Mouse (Mus musculus): ENCODE results near the gene Pknox2. TPM values are rescaled to one million over a fixed set of nuclear protein-coding genes. Genes with fewer than 3 reads are reported as not detected.

Gene Pknox2
- polyA plus RNA-seq, 1 experiment from 2014 or later: 35.3 TPM

DNA sequence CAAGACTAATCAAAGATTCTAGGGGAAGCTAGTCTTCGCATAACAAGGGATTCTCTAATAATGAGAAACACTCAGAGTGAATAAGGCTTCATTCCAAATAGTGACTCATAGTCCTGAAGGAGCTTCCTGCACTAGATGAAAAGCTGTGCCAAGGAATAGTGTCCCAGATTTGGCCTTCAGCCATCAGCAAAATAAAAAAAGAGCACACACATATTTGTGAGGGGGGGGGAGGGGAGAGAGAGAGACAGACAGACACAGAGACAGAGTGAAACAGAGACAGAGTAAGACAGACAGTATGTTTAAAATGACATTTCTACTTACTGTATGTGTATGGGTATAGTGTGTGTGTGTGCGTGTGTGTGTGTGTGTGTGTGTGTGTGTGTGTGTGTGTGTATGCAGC is 61.8 kb downstream of the Pknox2 start:
- H3K36me3 ChIP-seq (replicated peaks): peaks cover 27% of the 10 kb centered on the region
- H3K4me3 ChIP-seq: no peak overlapping the region
- peaks cover 36% of the 10 kb centered on the region for H3K4me1 ChIP-seq
- no peaks in the 10 kb centered on the region for H3K9me3 ChIP-seq
- WGBS: 87% methylated on average over 2 of the region's 2 CpGs
- no peak for DNase-seq (ENCODE audit: extremely low spot score, low spot score)
- no peaks in the 10 kb centered on the region for H3K27me3 ChIP-seq (ENCODE audit: poor library complexity, severe bottlenecking)
- H3K27ac ChIP-seq: no peak overlapping the region

DNA sequence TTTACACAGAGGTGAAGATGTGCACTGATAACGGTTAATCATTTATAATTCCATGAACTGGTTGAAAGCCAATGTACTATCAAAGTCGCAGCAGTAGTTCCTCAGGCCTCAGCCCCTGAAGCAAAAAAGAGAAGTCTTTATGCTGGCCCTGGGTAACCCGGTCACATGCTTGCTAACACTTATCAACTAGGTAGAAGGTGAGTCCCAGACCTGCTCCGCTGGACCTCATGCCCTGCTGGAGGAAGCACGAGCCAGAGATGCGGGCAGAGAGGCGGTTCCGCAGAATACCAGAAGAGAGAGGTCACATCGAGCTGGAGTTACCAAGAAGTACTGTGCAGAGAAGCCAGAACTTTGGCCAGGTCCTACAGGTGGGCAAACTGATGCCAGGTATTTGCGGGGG is 65.0 kb downstream of the Pknox2 start:
- peaks cover 27% of the 10 kb centered on the region for H3K4me1 ChIP-seq
- H3K27ac ChIP-seq: no peak overlapping the region
- H3K9me3 ChIP-seq: no peaks in the 10 kb centered on the region
- no peak for DNase-seq (ENCODE audit: extremely low spot score, low spot score)
- H3K4me3 ChIP-seq: no peak overlapping the region
- H3K36me3 ChIP-seq (replicated peaks): peaks cover 39% of the 10 kb centered on the region
- 93% methylated on average over 10 of the region's 10 CpGs for WGBS
- H3K27me3 ChIP-seq (ENCODE audit: poor library complexity, severe bottlenecking): no peaks in the 10 kb centered on the region

DNA sequence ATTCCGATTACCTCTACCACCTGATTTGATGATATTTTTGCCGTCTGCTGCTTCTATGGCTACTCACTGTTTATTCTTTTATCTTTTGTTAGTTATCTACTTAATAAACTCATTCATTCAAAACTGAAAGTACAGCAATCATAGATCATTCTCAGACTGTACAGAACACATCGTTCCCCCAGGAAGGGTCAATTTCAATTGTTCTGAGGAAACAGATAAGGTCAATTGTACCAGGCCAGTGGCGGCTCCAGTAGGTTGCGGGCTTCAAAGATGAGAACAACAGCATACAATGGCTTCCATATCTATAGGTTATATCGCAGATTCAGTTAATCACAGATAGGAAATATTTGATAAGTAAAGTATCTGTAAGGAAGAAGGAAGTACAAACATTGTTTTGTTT is 66.9 kb downstream of the Pknox2 start:
- Histone ChIP-seq H3K9me3 (no peaks in the 10 kb centered on the region), H3K4me1 (peaks cover 30% of the 10 kb centered on the region), H3K4me3 (no peak overlapping the region), H3K27ac (no peak overlapping the region), H3K36me3 (replicated peaks) (peaks cover 39% of the 10 kb centered on the region), H3K27me3 (ENCODE audit: poor library complexity, severe bottlenecking) (no peaks in the 10 kb centered on the region)
- 93% methylated on average over 6 of the region's 6 CpGs for WGBS
- no peak for DNase-seq (ENCODE audit: extremely low spot score, low spot score)

DNA sequence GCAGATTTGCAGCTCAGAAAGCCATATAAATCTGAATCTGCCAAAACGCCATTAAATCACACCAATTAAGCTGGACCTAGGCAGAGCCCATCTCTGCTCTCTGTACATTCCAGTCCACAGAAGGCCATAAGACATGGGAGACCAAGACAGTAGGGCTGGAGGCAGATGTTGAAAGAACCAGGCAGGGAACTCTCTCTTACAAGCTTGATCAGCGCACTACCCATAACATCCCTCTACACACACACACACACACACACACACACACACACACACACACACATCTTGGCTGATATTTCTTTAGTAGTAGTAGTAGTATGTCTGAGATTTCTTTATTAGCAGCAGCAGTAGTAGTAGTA is 70.2 kb downstream of the Pknox2 start:
- WGBS: 51% methylated on average over 2 of the region's 2 CpGs

DNA sequence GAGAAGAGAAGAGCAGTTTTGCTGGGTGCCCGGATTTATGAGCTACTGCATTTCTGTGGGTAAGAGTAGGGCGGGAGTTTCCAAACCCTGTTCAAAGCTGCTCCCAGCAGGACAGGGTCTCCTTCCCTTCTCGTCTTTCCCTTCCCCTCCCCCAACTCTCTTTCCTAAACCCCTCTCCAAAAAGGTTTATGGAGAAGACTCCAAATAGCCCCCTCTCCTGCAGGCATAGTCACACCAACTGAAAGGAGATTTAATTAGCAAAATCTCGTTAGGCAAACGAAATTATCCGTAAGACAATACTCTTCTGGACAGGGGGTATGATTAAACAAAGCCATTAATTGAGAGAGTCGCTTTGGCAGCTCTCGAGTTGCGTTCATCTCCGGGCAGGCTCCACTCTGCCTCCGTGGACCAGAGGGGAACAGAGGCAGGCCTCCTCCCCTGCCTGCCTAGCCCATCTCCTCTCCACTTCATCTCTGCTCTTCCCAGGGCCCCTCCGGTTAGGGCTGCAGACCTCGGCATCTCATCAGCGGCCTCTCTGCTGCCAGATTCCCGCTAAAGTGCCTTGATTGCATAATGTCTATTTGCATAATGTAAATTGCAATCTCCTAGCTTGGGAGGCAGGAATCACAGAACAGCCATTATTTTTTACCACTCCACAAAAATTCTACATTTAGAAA is 70.7 kb downstream of the Pknox2 start:
- Histone ChIP-seq H3K4me3 (peak overlapping the region; percentile 28; the same call in 1 of the 2 replicates), H3K4me1 (peaks cover 46% of the 10 kb centered on the region), H3K36me3 (replicated peaks) (peaks cover 41% of the 10 kb centered on the region), H3K27ac (peak overlapping the region; percentile 84), H3K27me3 (ENCODE audit: poor library complexity, severe bottlenecking) (no peaks in the 10 kb centered on the region), H3K9me3 (no peaks in the 10 kb centered on the region)
- no peak for DNase-seq (ENCODE audit: extremely low spot score, low spot score)
- 3% methylated on average over 15 of the region's 15 CpGs for WGBS

More for the DNA sequence above, 70.2 kb downstream of the Pknox2 start:
- Histone ChIP-seq H3K4me3 (peak overlapping the region; percentile 28; the same call in 1 of the 2 replicates), H3K27ac (peak overlapping the region; percentile 84), H3K4me1 (peaks cover 46% of the 10 kb centered on the region), H3K9me3 (no peaks in the 10 kb centered on the region), H3K27me3 (ENCODE audit: poor library complexity, severe bottlenecking) (no peaks in the 10 kb centered on the region), H3K36me3 (replicated peaks) (peaks cover 47% of the 10 kb centered on the region)
- DNase-seq (ENCODE audit: extremely low spot score, low spot score): no peak

DNA sequence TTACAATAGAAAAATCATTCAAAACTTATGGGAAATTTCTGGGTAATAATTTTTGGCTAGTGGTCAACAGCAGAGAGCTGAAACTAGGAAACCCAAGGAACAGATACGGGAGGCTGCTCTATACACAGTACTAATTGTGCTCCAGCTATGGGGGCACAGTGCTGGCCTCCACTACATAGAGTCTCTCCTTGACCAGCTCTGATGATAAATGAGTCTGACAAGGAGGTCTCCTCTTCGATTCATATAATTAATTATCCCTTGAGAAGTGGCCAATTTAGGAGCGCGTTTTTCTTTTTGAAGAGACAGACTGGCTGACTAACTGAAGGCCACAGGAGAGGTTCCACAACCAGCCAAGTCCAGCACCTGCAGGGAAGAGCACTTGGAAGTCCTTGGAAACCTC is 71.3 kb downstream of the Pknox2 start:
- no peak for DNase-seq (ENCODE audit: extremely low spot score, low spot score)
- H3K4me3 ChIP-seq: 0 out of 2 replicates have a peak overlapping the region, but pooled peaks have one; percentile 28
- WGBS: 58% methylated on average over 4 of the region's 4 CpGs
- peaks cover 52% of the 10 kb centered on the region for H3K4me1 ChIP-seq
- no peaks in the 10 kb centered on the region for H3K9me3 ChIP-seq
- H3K27me3 ChIP-seq (ENCODE audit: poor library complexity, severe bottlenecking): no peaks in the 10 kb centered on the region
- H3K27ac ChIP-seq: peak overlapping the region; percentile 84
- peaks cover 36% of the 10 kb centered on the region for H3K36me3 ChIP-seq (replicated peaks)

DNA sequence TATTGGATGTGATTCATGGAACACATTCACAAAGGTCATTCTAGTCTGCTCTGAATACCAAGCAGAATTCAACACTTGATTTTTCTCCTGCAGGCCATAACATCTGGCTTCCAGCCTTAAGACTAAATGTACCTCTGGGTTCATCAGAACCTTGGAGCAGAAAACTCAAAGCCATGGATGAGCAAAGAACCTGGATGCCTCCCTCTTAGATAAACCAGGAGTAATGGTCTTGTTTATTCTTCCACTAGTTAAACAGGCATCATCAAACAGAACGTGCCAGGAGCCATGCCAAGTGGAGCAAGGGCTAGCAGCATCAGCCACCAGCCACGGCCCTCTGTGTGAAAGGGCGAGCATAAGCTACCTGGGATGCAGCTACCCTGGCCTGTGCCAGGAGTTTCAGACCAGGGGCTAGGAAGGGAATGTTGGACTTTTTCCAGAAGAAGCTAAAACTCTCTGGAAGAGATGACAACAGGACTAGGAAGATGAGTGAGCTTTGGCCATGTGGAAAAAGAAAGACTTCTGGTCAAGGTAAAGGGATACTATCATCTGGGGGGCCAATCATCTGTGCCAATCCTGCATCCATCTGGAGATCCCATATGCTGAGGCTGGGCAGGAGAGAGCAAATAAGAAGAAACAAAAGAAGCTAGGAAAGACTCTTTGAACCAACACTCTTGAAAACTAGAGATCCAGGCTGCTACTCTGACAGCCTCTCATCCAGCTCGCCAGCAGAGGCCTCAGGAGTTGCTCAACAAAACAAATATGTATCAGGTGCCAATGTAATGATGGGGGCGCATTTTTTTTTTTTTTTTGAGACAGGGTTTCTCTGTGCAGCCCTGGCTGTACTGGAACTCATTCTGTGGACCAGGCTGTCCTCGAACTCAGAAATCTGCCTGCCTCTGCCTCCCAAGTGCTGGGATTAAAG is 77.6 kb downstream of the Pknox2 start:
- no peaks in the 10 kb centered on the region for H3K9me3 ChIP-seq
- WGBS: 89% methylated on average over 6 of the region's 6 CpGs
- DNase-seq (ENCODE audit: extremely low spot score, low spot score): no peak
- H3K36me3 ChIP-seq (replicated peaks): peaks cover 13% of the 10 kb centered on the region
- no peak overlapping the region for H3K4me3 ChIP-seq
- no peak overlapping the region for H3K27ac ChIP-seq
- H3K4me1 ChIP-seq: peaks cover 57% of the 10 kb centered on the region
- H3K27me3 ChIP-seq (ENCODE audit: poor library complexity, severe bottlenecking): no peaks in the 10 kb centered on the region

DNA sequence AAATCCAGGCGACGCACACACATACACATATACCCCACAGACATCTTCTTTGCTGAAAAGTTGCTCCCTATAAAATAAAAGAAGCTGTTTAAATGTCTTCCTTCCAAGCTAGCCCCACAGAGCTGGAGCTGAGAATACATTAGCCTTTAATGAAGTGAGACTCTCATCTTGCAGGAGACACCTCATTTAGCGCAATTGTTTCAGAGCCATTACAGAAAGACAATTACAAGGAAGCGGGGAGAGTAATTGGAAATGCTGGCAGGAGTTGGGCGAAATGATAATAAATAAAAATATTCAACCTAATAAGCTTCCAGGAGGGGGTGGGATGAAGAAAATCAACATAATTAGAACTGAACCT is 79.8 kb downstream of the Pknox2 start:
- no peak overlapping the region for H3K27ac ChIP-seq
- H3K4me3 ChIP-seq: no peak overlapping the region
- H3K9me3 ChIP-seq: no peaks in the 10 kb centered on the region
- H3K36me3 ChIP-seq (replicated peaks): peaks cover 2% of the 10 kb centered on the region; the same call in 1 of the 2 replicates
- no peaks in the 10 kb centered on the region for H3K27me3 ChIP-seq (ENCODE audit: poor library complexity, severe bottlenecking)
- peaks cover 50% of the 10 kb centered on the region for H3K4me1 ChIP-seq
- no peak for DNase-seq (ENCODE audit: extremely low spot score, low spot score)
- WGBS: 82% methylated on average over 5 of the region's 5 CpGs

DNA sequence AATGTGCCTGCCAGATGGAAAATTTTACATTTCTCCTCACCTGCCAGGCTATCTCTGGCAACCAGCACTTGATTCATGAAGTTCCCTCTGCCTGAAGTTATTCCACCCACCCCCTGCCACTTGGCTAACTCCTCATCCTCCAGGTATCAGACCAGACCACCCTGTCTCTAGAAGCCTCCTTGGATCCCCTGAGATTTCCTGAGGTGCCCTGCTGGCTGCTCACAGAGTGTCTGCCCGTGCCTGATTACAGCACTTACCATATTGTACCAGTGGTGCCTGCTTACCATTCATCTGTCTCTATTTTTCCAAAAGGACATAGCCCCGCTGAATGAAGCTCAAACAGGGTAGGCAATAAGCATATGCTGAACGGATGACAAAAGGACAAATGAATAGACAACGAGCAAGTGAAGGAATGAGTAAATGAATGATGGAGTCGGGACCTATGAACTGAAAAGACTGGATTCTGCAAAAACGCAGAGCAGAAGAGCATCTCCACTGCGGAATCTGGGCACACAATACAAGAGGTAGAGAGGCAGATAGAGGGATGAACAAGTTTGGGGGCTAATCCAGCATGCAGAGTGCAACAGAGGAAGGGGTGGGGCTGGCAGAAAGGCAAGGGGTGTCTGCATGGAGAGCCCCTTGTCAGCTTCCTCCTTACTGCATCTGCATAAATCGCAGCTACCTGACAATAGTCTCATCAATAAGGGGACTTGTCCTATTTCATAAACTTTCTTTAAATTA is 80.3 kb downstream of the Pknox2 start:
- Histone ChIP-seq H3K4me1 (peaks cover 52% of the 10 kb centered on the region), H3K9me3 (no peaks in the 10 kb centered on the region), H3K27me3 (ENCODE audit: poor library complexity, severe bottlenecking) (no peaks in the 10 kb centered on the region), H3K27ac (0 out of 2 replicates have a peak overlapping the region, but pooled peaks have one; percentile 27), H3K4me3 (no peak overlapping the region), H3K36me3 (replicated peaks) (no peaks in the 10 kb centered on the region)
- 76% methylated on average over 8 of the region's 8 CpGs for WGBS
- no peak for DNase-seq (ENCODE audit: extremely low spot score, low spot score)

DNA sequence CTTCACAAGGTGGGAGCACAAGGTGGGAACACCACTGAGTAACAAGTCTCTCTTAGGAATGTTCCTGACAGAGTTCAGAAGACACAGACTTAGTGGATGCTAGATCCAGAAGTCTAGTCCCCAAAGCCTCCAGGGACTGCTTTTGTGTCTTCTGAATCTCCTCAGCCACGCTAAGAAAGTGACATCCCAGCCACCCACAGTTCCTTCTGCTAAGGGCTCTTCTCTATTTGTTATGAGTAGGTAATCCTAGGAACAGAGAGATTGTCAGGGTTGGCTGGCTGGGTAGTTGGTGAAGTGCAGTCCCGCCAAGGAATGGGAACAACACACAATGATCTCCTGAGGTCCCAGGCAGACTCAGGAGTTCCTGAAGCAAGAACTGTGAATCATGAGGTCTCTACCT is 85.6 kb downstream of the Pknox2 start:
- peaks cover 56% of the 10 kb centered on the region for H3K4me1 ChIP-seq
- H3K27me3 ChIP-seq (ENCODE audit: poor library complexity, severe bottlenecking): no peaks in the 10 kb centered on the region
- 0 out of 2 replicates have a peak overlapping the region, but pooled peaks have one; percentile 26 for H3K27ac ChIP-seq
- H3K36me3 ChIP-seq (replicated peaks): no peaks in the 10 kb centered on the region
- no peaks in the 10 kb centered on the region for H3K9me3 ChIP-seq
- WGBS: 76% methylated on average over 2 of the region's 2 CpGs
- H3K4me3 ChIP-seq: no peak overlapping the region
- no peak for DNase-seq (ENCODE audit: extremely low spot score, low spot score)

DNA sequence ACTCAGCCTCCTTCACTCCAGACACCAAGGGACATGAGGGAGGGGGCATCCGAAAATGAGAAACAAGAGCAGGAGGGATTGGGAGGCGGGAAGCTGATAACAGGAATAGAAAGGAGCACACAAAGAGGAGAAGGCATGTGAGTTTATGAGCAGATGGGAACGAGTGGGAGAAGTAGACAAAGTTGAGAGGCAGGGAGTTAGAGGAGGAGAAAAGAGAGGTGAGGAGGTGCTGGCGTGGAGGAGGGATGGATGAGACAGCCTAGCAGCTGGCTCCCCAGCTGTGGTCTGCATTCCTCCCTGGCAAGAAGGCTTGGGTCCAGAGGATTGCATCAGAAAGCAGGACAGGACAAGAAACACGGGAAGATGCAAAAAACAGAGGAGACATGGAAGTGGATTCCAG is 92.5 kb downstream of the Pknox2 start:
- H3K9me3 ChIP-seq: no peaks in the 10 kb centered on the region
- H3K4me3 ChIP-seq: peak overlapping the region; percentile 36
- H3K27ac ChIP-seq: peak overlapping the region; percentile 89
- 18% methylated on average over 5 of the region's 5 CpGs for WGBS
- H3K4me1 ChIP-seq: peaks cover 68% of the 10 kb centered on the region
- no peak for DNase-seq (ENCODE audit: extremely low spot score, low spot score)
- no peaks in the 10 kb centered on the region for H3K27me3 ChIP-seq (ENCODE audit: poor library complexity, severe bottlenecking)
- 0 out of 2 replicates have a peak, but pooled peaks cover 8% of the 10 kb centered on the region for H3K36me3 ChIP-seq (replicated peaks)

DNA sequence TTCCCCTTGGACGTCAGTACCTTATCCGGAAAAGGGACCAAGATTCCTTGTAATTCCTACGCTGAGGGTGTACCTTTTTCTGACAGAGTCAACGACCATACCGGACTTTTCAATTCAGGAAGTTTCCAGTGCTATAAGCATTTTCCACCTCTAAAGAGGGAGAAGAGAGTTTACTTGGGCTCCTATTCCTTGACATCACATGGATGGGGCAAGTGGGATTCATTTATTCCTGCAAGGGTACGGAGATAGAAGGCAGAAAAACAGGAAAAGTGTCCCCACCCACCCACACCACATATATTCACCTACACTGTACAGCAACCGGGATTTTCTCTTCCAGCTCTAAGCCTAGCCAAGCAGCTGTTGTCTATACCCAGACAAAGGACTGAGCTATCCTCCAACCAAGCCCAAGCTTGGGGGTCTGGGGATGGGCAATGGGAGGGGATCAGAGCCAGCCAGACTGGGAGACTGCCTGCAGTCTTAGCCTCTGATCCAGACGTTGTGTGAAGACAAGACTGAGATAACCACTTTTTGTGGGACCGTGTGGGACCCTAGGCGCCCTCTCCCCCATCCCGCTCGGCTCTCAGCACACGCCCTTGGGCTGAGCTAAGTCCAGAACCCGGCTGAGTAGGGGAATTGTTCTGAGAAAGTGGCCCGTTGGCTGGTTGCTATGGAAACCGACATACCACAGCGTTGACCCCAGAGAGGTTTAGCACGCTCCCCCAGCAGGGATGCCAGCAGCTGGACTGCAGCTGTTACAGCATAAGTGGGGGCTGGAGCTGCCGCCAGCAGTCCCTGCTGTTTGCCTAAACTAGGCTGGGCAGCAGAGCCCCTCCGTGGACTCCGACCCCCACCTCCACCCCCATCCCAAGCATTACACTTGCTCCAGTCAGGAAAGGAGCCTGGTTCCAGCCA is 93.3 kb downstream of the Pknox2 start:
- 13% methylated on average over 21 of the region's 21 CpGs for WGBS
- no peaks in the 10 kb centered on the region for H3K27me3 ChIP-seq (ENCODE audit: poor library complexity, severe bottlenecking)
- H3K36me3 ChIP-seq (replicated peaks): 0 out of 2 replicates have a peak, but pooled peaks cover 8% of the 10 kb centered on the region
- H3K4me1 ChIP-seq: peaks cover 76% of the 10 kb centered on the region
- H3K4me3 ChIP-seq: peak overlapping the region; percentile 36
- DNase-seq (ENCODE audit: extremely low spot score, low spot score): peak; percentile 89
- H3K27ac ChIP-seq: peak overlapping the region; percentile 89
- H3K9me3 ChIP-seq: no peaks in the 10 kb centered on the region
